8 mouse cellular contexts compared by ENCODE assay signal in genomic region chr9:123796174-123796573, GRCm38 (mm10). TPM values are rescaled to one million over a fixed set of nuclear protein-coding genes. Genes with fewer than 3 reads are reported as not detected.
DNase-seq lines count a peak whose midpoint lies in the region; ATAC-seq and TF ChIP-seq lines count a peak whose summit lies in the region.

No protein-coding gene starts in this region.

- H3K36me3 ChIP-seq in lung, postnatal 0 days (ENCODE audit: insufficient read depth, low read length) = peaks cover 47% of the 10 kb centered on the region

- peak; percentile 77 for ATAC-seq in CD4-positive, CD25-positive, alpha-beta regulatory T cell, adult 4 months
- no peak for ATAC-seq in lung, postnatal 0 days

- no peaks in the 10 kb centered on the region for H3K9me3 ChIP-seq in lung, postnatal 0 days (ENCODE audit: low read length)

- H3K4me1 ChIP-seq in lung, postnatal 0 days (ENCODE audit: insufficient read depth, low read depth, low read length) = no peaks in the 10 kb centered on the region

- intact Hi-C loops in gastrocnemius, postnatal 14 days (cut with DNase I; ENCODE audit: low total_unique reads) = no loop called here

- no peak overlapping the region for H3K4me2 ChIP-seq in lung, postnatal 0 days (replicated peaks; ENCODE audit: low read depth, low read length)

- no peak overlapping the region for H3K27ac ChIP-seq in lung, postnatal 0 days (ENCODE audit: low read length)

- H3K9ac ChIP-seq in lung, postnatal 0 days (replicated peaks; ENCODE audit: low read depth) = no peak overlapping the region

- WGBS in lung, postnatal 0 days = 42% methylated on average over 3 of the region's 3 CpGs

- no peak overlapping the region for H3K4me3 ChIP-seq in lung, postnatal 0 days (ENCODE audit: low read depth, low read length)

- DNase-seq in adrenal gland, adult 2 months = peak; percentile 25
- DNase-seq in adrenal gland, adult 8-10 months = no peak
- DNase-seq in cerebellum, adult 8-10 months = peak; percentile 15
- peak; percentile 15 for DNase-seq in gastrocnemius, postnatal 14 days
- peak; percentile 58 to 66 for DNase-seq in kidney, postnatal 4 days
- DNase-seq in lung, postnatal 0 days (ENCODE audit: low spot score) = peak; percentile 37
- DNase-seq in right cerebral cortex, postnatal 10 days (ENCODE audit: low spot score in 2 of 2) = peak; percentile 50 to 60

- no peak for TF ChIP-seq EP300 in lung, postnatal 0 days (IDR thresholded peaks at IDR 0.05)

- H3K27me3 ChIP-seq in lung, postnatal 0 days (replicated peaks; ENCODE audit: insufficient read depth, low read length) = no peaks in the 10 kb centered on the region

- peak; percentile 76 for TF ChIP-seq CTCF in lung, postnatal 0 days (IDR thresholded peaks at IDR 0.05)

RNA-seq across cellular contexts. Expression of gene Cxcr6, which starts 10.1 kb away (rescaled TPM):
- total RNA-seq in adrenal gland, adult 2 months (2021) = under 1 TPM in 1 of 2 experiments, not detected in 1; 0.21 TPM
- polyA plus RNA-seq in adrenal gland, adult 2 months (2012; rRNA removed) = 0.20 TPM in 1 of 2 replicates, not detected in the other
- total RNA-seq in adrenal gland, adult 8-10 months (2022) = under 1 TPM in 3 of 4 experiments, not detected in 1; 0.46 to 0.75 (median 0.49) TPM
- polyA plus RNA-seq in CD4-positive, CD25-positive, alpha-beta regulatory T cell, adult 4 months (2017; shearing (Covaris generic)) = 10 to 100 TPM; 25.3 to 37.5 TPM
- total RNA-seq in gastrocnemius, postnatal 14 days (2021) = under 1 TPM in 1 of 2 experiments, not detected in 1; 0.21 TPM
- polyA plus RNA-seq in lung, postnatal 0 days (2015; fragmentation: Nextera tagmentation; extraction: Ambion mirVana) = 0.39 and 0.49 TPM in 2 replicates

RNA-seq across cellular contexts. Expression of gene Fyco1, which starts 55.5 kb away (rescaled TPM):
- total RNA-seq in adrenal gland, adult 2 months (2021) = 10 to 100 TPM; 37.1 to 41.1 TPM
- 5.9 and 9.7 TPM in 2 replicates for polyA plus RNA-seq in adrenal gland, adult 2 months (2012; rRNA removed)
- 10 to 100 TPM; 49.2 to 64.3 (median 59.1) TPM for total RNA-seq in adrenal gland, adult 8-10 months (2022)
- polyA plus RNA-seq in CD4-positive, CD25-positive, alpha-beta regulatory T cell, adult 4 months (2017; shearing (Covaris generic)) = 10 to 100 TPM; 34.5 to 69.7 TPM
- 100 to 1,000 TPM; 175 to 183 TPM for total RNA-seq in gastrocnemius, postnatal 14 days (2021)
- 9.2 and 11.9 TPM in 2 replicates for polyA plus RNA-seq in lung, postnatal 0 days (2015; fragmentation: Nextera tagmentation; extraction: Ambion mirVana)
